Mouse (Mus musculus): Measurements from ENCODE around the gene Cacna1a. TPM values are rescaled to one million over a fixed set of nuclear protein-coding genes. Genes with fewer than 3 reads are reported as not detected.

The Cacna1a gene
- polyA plus RNA-seq, 1 experiment from 2014 or later = 8.3 TPM

- peaks cover 14% of the 10 kb centered on the region for H3K4me1 ChIP-seq (replicated peaks)
- no peaks in the 10 kb centered on the region for H3K9me3 ChIP-seq (replicated peaks)
- no peak overlapping the region for H3K4me3 ChIP-seq
- no peak overlapping the region for H3K27ac ChIP-seq
- H3K27me3 ChIP-seq = no peaks in the 10 kb centered on the region
- no peaks in the 10 kb centered on the region for H3K36me3 ChIP-seq
- WGBS = 74% methylated on average over 7 of the region's 7 CpGs
- H3K4me2 ChIP-seq = no peak overlapping the region
- ATAC-seq (replicated peaks; ENCODE audit: insufficient number of reproducible peaks, insufficient read depth, low FRiP score, low read depth) = no peak
- H3K9ac ChIP-seq = no peak overlapping the region
These were observed 154.2 kb downstream of the Cacna1a start for GRCm38 (mm10) chr8:84542481-84542880.

GRCm38 (mm10) chr8:84545522-84545921 is 157.3 kb downstream of the Cacna1a start:
- Histone ChIP-seq H3K27ac (peak overlapping the region; percentile 27; the same call in 1 of the 2 replicates), H3K27me3 (no peaks in the 10 kb centered on the region)
- WGBS = 18% methylated on average over 3 of the region's 3 CpGs

GRCm38 (mm10) chr8:84552457-84552856 is 164.2 kb downstream of the Cacna1a start:
- Histone ChIP-seq H3K4me2 (no peak overlapping the region), H3K4me1 (replicated peaks) (peaks cover 8% of the 10 kb centered on the region), H3K27me3 (peaks cover 25% of the 10 kb centered on the region), H3K9ac (no peak overlapping the region), H3K4me3 (no peak overlapping the region), H3K36me3 (no peaks in the 10 kb centered on the region), H3K27ac (no peak overlapping the region), H3K9me3 (replicated peaks) (no peaks in the 10 kb centered on the region)
- WGBS = 76% methylated on average over 4 of the region's 4 CpGs
- no peak for ATAC-seq (replicated peaks; ENCODE audit: insufficient number of reproducible peaks, insufficient read depth, low FRiP score, low read depth)

More at GRCm38 (mm10) chr8:84545522-84545921, 157.3 kb downstream of the Cacna1a start:
- no peak overlapping the region for H3K4me2 ChIP-seq
- H3K4me3 ChIP-seq = no peak overlapping the region
- ATAC-seq (replicated peaks; ENCODE audit: insufficient number of reproducible peaks, insufficient read depth, low FRiP score, low read depth) = peak; percentile 47; the same call in 1 of the 2 replicates
- no peak overlapping the region for H3K9ac ChIP-seq
- H3K4me1 ChIP-seq (replicated peaks) = peaks cover 14% of the 10 kb centered on the region
- H3K9me3 ChIP-seq (replicated peaks) = no peaks in the 10 kb centered on the region
- H3K36me3 ChIP-seq = no peaks in the 10 kb centered on the region

- Histone ChIP-seq H3K4me2 (no peak overlapping the region), H3K27me3 (peaks cover 31% of the 10 kb centered on the region)
- no peak for ATAC-seq (replicated peaks; ENCODE audit: insufficient number of reproducible peaks, insufficient read depth, low FRiP score, low read depth)
These were observed 164.9 kb downstream of the Cacna1a start for GRCm38 (mm10) chr8:84553106-84553505.

GRCm38 (mm10) chr8:84553617-84554016 is 165.4 kb downstream of the Cacna1a start:
- Histone ChIP-seq H3K9ac (no peak overlapping the region), H3K27ac (no peak overlapping the region), H3K4me1 (replicated peaks) (peaks cover 8% of the 10 kb centered on the region), H3K4me3 (no peak overlapping the region), H3K4me2 (no peak overlapping the region), H3K27me3 (peaks cover 36% of the 10 kb centered on the region), H3K9me3 (replicated peaks) (no peaks in the 10 kb centered on the region), H3K36me3 (no peaks in the 10 kb centered on the region)
- WGBS = 76% methylated on average over 4 of the region's 4 CpGs
- ATAC-seq (replicated peaks; ENCODE audit: insufficient number of reproducible peaks, insufficient read depth, low FRiP score, low read depth) = no peak

More at GRCm38 (mm10) chr8:84553106-84553505, 164.9 kb downstream of the Cacna1a start:
- 79% methylated on average over 8 of the region's 8 CpGs for WGBS
- no peak overlapping the region for H3K4me3 ChIP-seq
- no peak overlapping the region for H3K9ac ChIP-seq
- no peaks in the 10 kb centered on the region for H3K36me3 ChIP-seq
- peaks cover 8% of the 10 kb centered on the region for H3K4me1 ChIP-seq (replicated peaks)
- H3K27ac ChIP-seq = no peak overlapping the region
- H3K9me3 ChIP-seq (replicated peaks) = no peaks in the 10 kb centered on the region

GRCm38 (mm10) chr8:84554301-84555027 is 166.2 kb downstream of the Cacna1a start:
- H3K27me3 ChIP-seq = peaks cover 45% of the 10 kb centered on the region
- ATAC-seq (replicated peaks; ENCODE audit: insufficient number of reproducible peaks, insufficient read depth, low FRiP score, low read depth) = no peak

GRCm38 (mm10) chr8:84555269-84555668 is 167.0 kb downstream of the Cacna1a start:
- no peak overlapping the region for H3K4me3 ChIP-seq
- no peaks in the 10 kb centered on the region for H3K9me3 ChIP-seq (replicated peaks)
- H3K4me2 ChIP-seq = no peak overlapping the region
- H3K9ac ChIP-seq = no peak overlapping the region
- H3K36me3 ChIP-seq = no peaks in the 10 kb centered on the region
- 72% methylated on average over 7 of the region's 7 CpGs for WGBS
- no peak for ATAC-seq (replicated peaks; ENCODE audit: insufficient number of reproducible peaks, insufficient read depth, low FRiP score, low read depth)
- H3K4me1 ChIP-seq (replicated peaks) = peaks cover 11% of the 10 kb centered on the region
- no peak overlapping the region for H3K27ac ChIP-seq
- H3K27me3 ChIP-seq = peaks cover 53% of the 10 kb centered on the region

More at GRCm38 (mm10) chr8:84554301-84555027, 166.2 kb downstream of the Cacna1a start:
- Histone ChIP-seq H3K9ac (no peak overlapping the region), H3K27ac (no peak overlapping the region), H3K4me2 (peak overlapping the region; percentile 24; the same call in 1 of the 2 replicates), H3K4me1 (replicated peaks) (peaks cover 10% of the 10 kb centered on the region), H3K36me3 (no peaks in the 10 kb centered on the region), H3K9me3 (replicated peaks) (no peaks in the 10 kb centered on the region), H3K4me3 (no peak overlapping the region)
- 31% methylated on average over 14 of the region's 14 CpGs for WGBS

- peaks cover 11% of the 10 kb centered on the region for H3K4me1 ChIP-seq (replicated peaks)
- H3K4me2 ChIP-seq = no peak overlapping the region
- WGBS = 68% methylated on average over 4 of the region's 4 CpGs
- no peak for ATAC-seq (replicated peaks; ENCODE audit: insufficient number of reproducible peaks, insufficient read depth, low FRiP score, low read depth)
- H3K9ac ChIP-seq = no peak overlapping the region
- H3K9me3 ChIP-seq (replicated peaks) = no peaks in the 10 kb centered on the region
- peaks cover 65% of the 10 kb centered on the region for H3K27me3 ChIP-seq
- H3K36me3 ChIP-seq = no peaks in the 10 kb centered on the region
- no peak overlapping the region for H3K27ac ChIP-seq
- no peak overlapping the region for H3K4me3 ChIP-seq
These were observed 169.7 kb downstream of the Cacna1a start for GRCm38 (mm10) chr8:84557936-84558335.

- no peak for ATAC-seq (replicated peaks; ENCODE audit: insufficient number of reproducible peaks, insufficient read depth, low FRiP score, low read depth)
- WGBS = 1% methylated on average over 84 of the region's 84 CpGs
- H3K4me1 ChIP-seq (replicated peaks) = peaks cover 10% of the 10 kb centered on the region
- H3K9me3 ChIP-seq (replicated peaks) = no peaks in the 10 kb centered on the region
- H3K9ac ChIP-seq = peak overlapping the region; percentile 14; the same call in 1 of the 2 replicates
- no peak overlapping the region for H3K27ac ChIP-seq
- peak overlapping the region; percentile 53 for H3K4me3 ChIP-seq
- H3K27me3 ChIP-seq = peaks cover 68% of the 10 kb centered on the region
- H3K36me3 ChIP-seq = no peaks in the 10 kb centered on the region
- peak overlapping the region; percentile 79 for H3K4me2 ChIP-seq
These were observed 170.9 kb downstream of the Cacna1a start for GRCm38 (mm10) chr8:84559121-84559604.

- Histone ChIP-seq H3K27me3 (peaks cover 66% of the 10 kb centered on the region), H3K4me1 (replicated peaks) (peaks cover 3% of the 10 kb centered on the region; the same call in 1 of the 2 replicates), H3K27ac (no peak overlapping the region), H3K4me2 (no peak overlapping the region), H3K9me3 (replicated peaks) (no peaks in the 10 kb centered on the region), H3K9ac (no peak overlapping the region), H3K4me3 (no peak overlapping the region), H3K36me3 (no peaks in the 10 kb centered on the region)
- no peak for ATAC-seq (replicated peaks; ENCODE audit: insufficient number of reproducible peaks, insufficient read depth, low FRiP score, low read depth)
- 50% methylated on average over 4 of the region's 4 CpGs for WGBS
These were observed 173.5 kb downstream of the Cacna1a start for GRCm38 (mm10) chr8:84561698-84562097.

- H3K9me3 ChIP-seq (replicated peaks) = no peaks in the 10 kb centered on the region
- no peak overlapping the region for H3K9ac ChIP-seq
- ATAC-seq (replicated peaks; ENCODE audit: insufficient number of reproducible peaks, insufficient read depth, low FRiP score, low read depth) = no peak
- no peak overlapping the region for H3K4me2 ChIP-seq
- H3K27me3 ChIP-seq = peaks cover 52% of the 10 kb centered on the region
- no peak overlapping the region for H3K4me3 ChIP-seq
- no peak overlapping the region for H3K27ac ChIP-seq
- WGBS = 57% methylated on average over 1 of the region's 1 CpGs
- H3K4me1 ChIP-seq (replicated peaks) = peaks cover 5% of the 10 kb centered on the region; the same call in 1 of the 2 replicates
- H3K36me3 ChIP-seq = no peaks in the 10 kb centered on the region
These were observed 175.8 kb downstream of the Cacna1a start for GRCm38 (mm10) chr8:84564042-84564441.
